Mouse (Mus musculus): ENCODE measurements at regions not wholly inside any gene's neighbourhood (a gene's known extent, or its start where the extent isn't known, plus 50 kb on each side); places are given as distances from the start of the nearest gene placed in this dataset.

- TF ChIP-seq GATA1 (IDR thresholded peaks at IDR 0.05; ENCODE audit: borderline replicate concordance, low read length) (no peak), FLI1 (IDR thresholded peaks at IDR 0.05; ENCODE audit: low read length) (no peak)
Measured at GRCm38 (mm10) chr7:70859957-70860356, 491.3 kb downstream of the Gm10295 start.

Measured in megakaryocyte, embryonic 14.5 days (primary cell).